Mouse (Mus musculus) ES-CJ7 (cell line): ENCODE data around the gene Polr3h.

Experiments
- DNase-seq: peaks from one replicate; pipeline ENCODE4 v3.0.0; 2011; ENCODE audit warnings: low read depth, low spot score

Gene Polr3h

GRCm38 (mm10) chr15:81847161-81847560 is 78.9 kb downstream of the Polr3h start:
- DNase-seq = no peak

DNA sequence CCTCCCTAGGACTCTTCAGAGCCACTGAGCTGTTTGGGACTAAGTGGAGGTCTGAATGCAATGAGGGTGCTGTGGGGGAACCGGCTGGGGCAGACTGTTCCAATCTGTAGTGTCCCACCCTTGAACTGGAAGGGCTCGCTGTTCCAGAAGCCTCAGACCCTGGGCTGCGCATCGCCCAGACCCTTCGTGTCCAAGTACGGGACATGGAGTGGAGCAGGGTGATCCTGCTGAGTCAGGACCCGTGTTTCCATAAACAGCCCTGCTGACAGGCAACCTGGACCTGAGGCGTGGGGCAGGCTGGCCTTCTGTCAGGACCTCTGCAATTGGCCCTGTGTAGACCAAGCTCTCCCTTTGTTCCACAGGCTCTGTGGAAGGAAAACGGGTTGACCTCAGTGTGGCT is 79.3 kb downstream of the Polr3h start:
- no peak for DNase-seq

DNA sequence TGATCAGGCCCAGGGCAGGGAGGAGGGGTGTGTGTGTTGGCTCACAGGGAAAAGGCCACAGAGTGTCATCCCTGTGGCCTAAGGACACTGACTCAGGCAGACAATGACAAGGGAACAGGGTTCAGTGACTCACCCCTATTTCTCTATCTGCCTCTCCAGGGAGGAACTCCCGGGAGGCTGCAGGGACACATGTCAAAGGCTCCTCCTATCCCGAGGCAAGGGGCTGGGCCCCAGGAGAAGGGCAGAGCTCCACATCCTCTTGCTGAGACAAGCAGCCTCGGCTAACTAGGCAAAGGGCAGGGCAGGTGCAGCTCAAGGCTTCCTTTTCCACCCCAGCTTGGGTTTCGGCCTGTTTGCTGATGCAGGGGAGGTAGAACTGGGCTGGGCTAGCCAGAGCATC is 80.3 kb downstream of the Polr3h start:
- peak; percentile 37 for DNase-seq

- no peak for DNase-seq
These were observed 80.9 kb downstream of the Polr3h start for GRCm38 (mm10) chr15:81845033-81845625.

GRCm38 (mm10) chr15:81842275-81842674 is 83.8 kb downstream of the Polr3h start:
- DNase-seq = no peak

- no peak for DNase-seq
These were observed 85.7 kb downstream of the Polr3h start for GRCm38 (mm10) chr15:81840306-81840705.

DNA sequence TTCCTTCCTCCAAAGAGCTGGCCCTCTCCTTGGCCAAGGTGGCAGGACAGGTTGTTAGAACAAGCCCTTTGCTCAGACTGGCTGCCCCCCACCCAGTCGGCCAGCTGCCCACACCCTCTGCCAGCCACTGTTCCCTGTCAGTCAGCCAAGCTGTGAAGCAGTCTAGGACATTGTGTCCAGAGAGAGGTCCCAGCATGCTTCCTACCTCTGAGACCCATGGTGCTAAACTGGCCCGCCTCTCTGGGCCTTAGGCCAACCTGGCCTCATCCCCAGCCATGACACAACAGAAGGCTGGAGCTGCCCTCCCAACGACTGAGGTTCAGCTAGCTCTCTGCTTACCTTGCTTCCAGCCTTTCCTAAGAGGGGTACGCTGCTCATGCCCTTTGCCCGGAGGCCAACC is 86.4 kb downstream of the Polr3h start:
- DNase-seq = no peak

DNA sequence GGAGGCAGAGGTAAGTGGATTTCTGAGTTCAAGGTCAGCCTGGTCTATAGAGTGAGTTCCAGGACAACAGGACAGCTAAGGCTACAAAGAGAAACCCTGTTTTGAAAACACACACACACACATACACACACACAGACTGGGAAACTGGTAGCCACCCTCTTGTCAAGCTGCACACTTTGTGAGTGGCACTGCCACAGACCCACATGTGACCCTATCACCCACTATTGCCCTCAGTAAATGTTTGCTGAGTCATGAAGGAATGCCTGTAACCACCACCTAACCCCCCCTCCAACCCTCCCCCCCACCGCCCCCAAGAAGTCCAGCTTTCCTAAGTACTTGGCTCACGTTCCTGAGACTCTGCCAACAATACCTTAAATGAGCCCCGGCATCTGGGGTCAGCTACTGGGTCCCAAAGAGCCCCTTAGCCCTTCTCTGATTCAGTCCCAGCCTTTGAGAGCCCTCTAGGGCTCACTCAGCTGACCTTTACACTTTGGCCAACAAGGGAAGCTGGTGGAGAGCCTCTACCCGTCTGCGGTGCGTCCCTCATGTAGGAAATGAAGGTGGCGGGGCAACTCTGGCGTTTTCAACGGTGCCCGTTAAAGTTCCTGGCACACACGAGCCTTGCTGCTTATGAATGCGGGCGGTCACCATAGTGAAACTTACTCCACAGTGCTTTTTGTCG is 87.3 kb downstream of the Polr3h start:
- DNase-seq = no peak
